Mouse (Mus musculus): ENCODE measurements at regions not wholly inside any gene's neighbourhood (a gene's known extent, or its start where the extent isn't known, plus 50 kb on each side); places are given as distances from the start of the nearest gene placed in this dataset.
"Not testable (repeated sequence)": the region's sequence is repeated elsewhere in the genome, so short reads cannot be mapped to it uniquely, and the experiment has no call there.

GRCm38 (mm10) chr15:9954941-9955340 is 206.3 kb upstream of the Spef2 start:
- in situ Hi-C loops (cut with MboI, MseI) = no loop called here

GRCm38 (mm10) chr15:9974999-9975398 is 202.0 kb upstream of the Prlr start:
- in situ Hi-C loops (cut with MboI, MseI) = no loop called here

GRCm38 (mm10) chr15:10011289-10012234 is 165.5 kb upstream of the Prlr start:
- in situ Hi-C loops (cut with MboI, MseI) = no loop called here

GRCm38 (mm10) chr15:10017216-10017615 is 159.8 kb upstream of the Prlr start:
- in situ Hi-C loops (cut with MboI, MseI) = no loop called here

GRCm38 (mm10) chr15:10029902-10030301 is 147.1 kb upstream of the Prlr start:
- in situ Hi-C loops (cut with MboI, MseI) = no loop called here

GRCm38 (mm10) chr15:10035561-10035960 is 141.5 kb upstream of the Prlr start:
- in situ Hi-C loops (cut with MboI, MseI) = no loop called here

- in situ Hi-C loops (cut with MboI, MseI) = not testable (repeated sequence)
These were observed 140.5 kb upstream of the Prlr start for GRCm38 (mm10) chr15:10036576-10036975.

- in situ Hi-C loops (cut with MboI, MseI) = loop anchor here (5.0 kb wide), 1 partner anchor 606 kb away; no protein-coding TSS in a partner anchor
These were observed 103.5 kb upstream of the Prlr start for GRCm38 (mm10) chr15:10073580-10073979.

- in situ Hi-C loops (cut with MboI, MseI) = loop anchor here (5.0 kb wide), 1 partner anchor 608 kb away; no protein-coding TSS in a partner anchor
These were observed 102.1 kb upstream of the Prlr start for GRCm38 (mm10) chr15:10074916-10075315.

GRCm38 (mm10) chr15:10075391-10076060 is 101.5 kb upstream of the Prlr start:
- in situ Hi-C loops (cut with MboI, MseI) = no loop called here

GRCm38 (mm10) chr15:10076061-10076400 is 101.0 kb upstream of the Prlr start:
- in situ Hi-C loops (cut with MboI, MseI) = no loop called here

GRCm38 (mm10) chr15:10078434-10078833 is 98.6 kb upstream of the Prlr start:
- in situ Hi-C loops (cut with MboI, MseI) = no loop called here

- in situ Hi-C loops (cut with MboI, MseI) = no loop called here
These were observed 97.5 kb upstream of the Prlr start for GRCm38 (mm10) chr15:10079510-10079909.

GRCm38 (mm10) chr15:10088691-10089090 is 88.3 kb upstream of the Prlr start:
- in situ Hi-C loops (cut with MboI, MseI) = no loop called here

GRCm38 (mm10) chr15:10090384-10091092 is 86.5 kb upstream of the Prlr start:
- in situ Hi-C loops (cut with MboI, MseI) = no loop called here

GRCm38 (mm10) chr15:10103350-10103749 is 73.7 kb upstream of the Prlr start:
- in situ Hi-C loops (cut with MboI, MseI) = no loop called here

- in situ Hi-C loops (cut with MboI, MseI) = not testable (repeated sequence)
These were observed 71.6 kb upstream of the Prlr start for GRCm38 (mm10) chr15:10105211-10105976.

GRCm38 (mm10) chr15:10106853-10107252 is 70.2 kb upstream of the Prlr start:
- in situ Hi-C loops (cut with MboI, MseI) = no loop called here
